Mouse (Mus musculus): ENCODE measurements around the gene Leng9. TPM values are rescaled to one million over a fixed set of nuclear protein-coding genes. Genes with fewer than 3 reads are reported as not detected.

The Leng9 gene
- 10.4 TPM for polyA plus RNA-seq (2017; shearing (Covaris generic))

GRCm38 (mm10) chr7:4150059-4150541 lies at the start of gene Leng9:
Gene Leng9 (minus strand): TSS chr7:4150374.

GRCm38 (mm10) chr7:4164090-4164910 lies 14.1 kb upstream of the Leng9 start, which contains the start of gene Cdc42ep5:
Gene Cdc42ep5 (minus strand): TSS chr7:4164860.

DNA sequence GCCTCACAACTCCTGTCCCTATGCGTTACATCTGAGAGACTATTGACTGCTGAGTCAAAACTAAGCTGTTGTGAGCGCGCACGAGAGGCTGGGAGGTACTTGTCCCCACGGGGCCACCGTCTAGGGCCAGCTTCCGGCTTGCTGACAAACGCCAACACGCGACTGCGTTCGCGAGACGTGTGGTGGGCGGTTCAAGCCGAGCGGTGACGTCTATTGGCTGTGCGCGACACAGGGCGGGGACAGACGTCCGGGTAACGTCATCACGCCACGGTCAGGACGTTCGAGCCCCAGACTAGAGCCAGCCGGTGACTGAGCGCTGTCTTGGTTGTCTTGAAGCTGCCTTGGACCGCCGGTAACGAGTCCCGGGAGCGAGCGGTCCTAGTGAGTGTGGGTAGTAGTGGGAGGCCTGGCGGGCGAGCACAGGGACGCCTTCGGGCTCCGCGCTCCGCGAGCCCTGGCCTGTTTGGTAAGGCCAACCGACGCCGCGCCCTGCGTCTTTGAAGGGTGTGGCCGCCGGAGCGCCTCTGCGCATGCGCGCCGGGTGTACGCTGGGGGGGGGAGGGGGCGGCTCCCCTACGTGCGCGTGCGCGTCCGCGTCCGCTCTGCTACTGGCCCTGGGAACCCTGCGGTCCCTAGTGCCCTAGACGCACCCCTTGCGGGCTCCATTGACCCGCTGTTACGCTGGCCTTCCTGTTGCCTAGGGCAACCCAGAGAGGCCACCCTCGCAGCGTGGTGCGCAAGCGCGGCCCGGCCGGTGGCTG lies 13.2 kb downstream of the Leng9 start, which contains the start of gene Leng8:
Leng8 (plus strand) TSS at position 269 of the 761 bp plus-strand sequence.

GRCm38 (mm10) chr7:4119344-4119902 lies 30.8 kb downstream of the Leng9 start, which contains the start of gene Ttyh1:
Gene Ttyh1 (plus strand): TSS chr7:4119408.

Other genes with a start within 250 kb of the Leng9 start
- 0.20 TPM for gene Lilra6, start 234.9 kb downstream of the Leng9 start, polyA plus RNA-seq (2017; shearing (Covaris generic))
- 5.8 TPM for gene Lair1, start 87.2 kb downstream of the Leng9 start, polyA plus RNA-seq (2017; shearing (Covaris generic))
- 0.87 TPM for gene Ttyh1, start 31.0 kb downstream of the Leng9 start, polyA plus RNA-seq (2017; shearing (Covaris generic))
- gene Leng8, start 13.3 kb downstream of the Leng9 start, polyA plus RNA-seq (2017; shearing (Covaris generic)) = 177 TPM
- not detected for gene Cdc42ep5, start 14.5 kb upstream of the Leng9 start, polyA plus RNA-seq (2017; shearing (Covaris generic))
- gene Lilra5, start 87.4 kb upstream of the Leng9 start, polyA plus RNA-seq (2017; shearing (Covaris generic)) = not detected
- gene Ncr1, start 187.3 kb upstream of the Leng9 start, polyA plus RNA-seq (2017; shearing (Covaris generic)) = not detected
- gene Gp6, start 247.4 kb upstream of the Leng9 start, polyA plus RNA-seq (2017; shearing (Covaris generic)) = not detected